Mouse (Mus musculus): ENCODE data around the gene Dact3. TPM values are rescaled to one million over a fixed set of nuclear protein-coding genes. Genes with fewer than 3 reads are reported as not detected.

The Dact3 gene
- polyA plus RNA-seq, 1 experiment from 2014 or later = 2.6 TPM

- H3K4me1 ChIP-seq (replicated peaks; ENCODE audit: control insufficient read depth, insufficient read depth, low read length) = peaks cover 25% of the 10 kb centered on the region
- no peak overlapping the region for H3K4me3 ChIP-seq (replicated peaks; ENCODE audit: low read length)
- WGBS = 80% methylated on average over 4 of the region's 4 CpGs
- H3K4me2 ChIP-seq (ENCODE audit: low read length) = no peak overlapping the region
- ATAC-seq = no peak
- no peak overlapping the region for H3K9ac ChIP-seq (replicated peaks; ENCODE audit: low read depth, low read length)
- no peaks in the 10 kb centered on the region for H3K9me3 ChIP-seq (ENCODE audit: control insufficient read depth, low read length)
- no peak overlapping the region for H3K27ac ChIP-seq (ENCODE audit: low read length)
- H3K27me3 ChIP-seq (replicated peaks; ENCODE audit: control insufficient read depth, insufficient read depth, low read length) = no peaks in the 10 kb centered on the region
- peaks cover 23% of the 10 kb centered on the region for H3K36me3 ChIP-seq (ENCODE audit: control insufficient read depth, insufficient read depth)
Measured at GRCm38 (mm10) chr7:16841078-16841477, 34.0 kb upstream of the Dact3 start.

- Histone ChIP-seq H3K9me3 (ENCODE audit: control insufficient read depth, low read length) (no peaks in the 10 kb centered on the region), H3K4me2 (ENCODE audit: low read length) (peak overlapping the region; percentile 97), H3K27me3 (replicated peaks; ENCODE audit: control insufficient read depth, insufficient read depth, low read length) (no peaks in the 10 kb centered on the region), H3K9ac (replicated peaks; ENCODE audit: low read depth, low read length) (no peak overlapping the region; the same call in 1 of the 2 replicates), H3K4me1 (replicated peaks; ENCODE audit: control insufficient read depth, insufficient read depth, low read length) (peaks cover 25% of the 10 kb centered on the region), H3K36me3 (ENCODE audit: control insufficient read depth, insufficient read depth) (peaks cover 23% of the 10 kb centered on the region), H3K4me3 (replicated peaks; ENCODE audit: low read length) (peak overlapping the region; percentile 76), H3K27ac (ENCODE audit: low read length) (0 out of 2 replicates have a peak overlapping the region, but pooled peaks have one; percentile 5)
- WGBS = 48% methylated on average over 11 of the region's 11 CpGs
- ATAC-seq = peak; percentile 7; the same call in 1 of the 2 replicates
Measured at GRCm38 (mm10) chr7:16841561-16842560, 33.3 kb upstream of the Dact3 start.

GRCm38 (mm10) chr7:16842645-16843063, 32.5 kb upstream of the Dact3 start, which contains the start of gene Prkd2:
Gene Prkd2 (plus strand): TSS chr7:16842902.
- Histone ChIP-seq H3K36me3 (ENCODE audit: control insufficient read depth, insufficient read depth) (peaks cover 19% of the 10 kb centered on the region), H3K4me1 (replicated peaks; ENCODE audit: control insufficient read depth, insufficient read depth, low read length) (peaks cover 25% of the 10 kb centered on the region), H3K4me2 (ENCODE audit: low read length) (peak within 1 kb of the TSS; percentile 97), H3K4me3 (replicated peaks; ENCODE audit: low read length) (peak within 1 kb of the TSS; percentile 76), H3K9me3 (ENCODE audit: control insufficient read depth, low read length) (no peaks in the 10 kb centered on the region), H3K9ac (replicated peaks; ENCODE audit: low read depth, low read length) (peak within 1 kb of the TSS; percentile 66), H3K27ac (ENCODE audit: low read length) (peak within 1 kb of the TSS; percentile 54), H3K27me3 (replicated peaks; ENCODE audit: control insufficient read depth, insufficient read depth, low read length) (no peaks in the 10 kb centered on the region)
- ATAC-seq = peak; percentile 93
- WGBS = 0% methylated on average over 32 of the region's 32 CpGs

GRCm38 (mm10) chr7:16843441-16844171, 31.5 kb upstream of the Dact3 start:
- Histone ChIP-seq H3K4me3 (replicated peaks; ENCODE audit: low read length) (peak overlapping the region; percentile 76), H3K4me1 (replicated peaks; ENCODE audit: control insufficient read depth, insufficient read depth, low read length) (peaks cover 26% of the 10 kb centered on the region), H3K36me3 (ENCODE audit: control insufficient read depth, insufficient read depth) (peaks cover 15% of the 10 kb centered on the region), H3K27me3 (replicated peaks; ENCODE audit: control insufficient read depth, insufficient read depth, low read length) (no peaks in the 10 kb centered on the region), H3K9ac (replicated peaks; ENCODE audit: low read depth, low read length) (peak overlapping the region; percentile 66), H3K27ac (ENCODE audit: low read length) (peak overlapping the region; percentile 54), H3K9me3 (ENCODE audit: control insufficient read depth, low read length) (no peaks in the 10 kb centered on the region), H3K4me2 (ENCODE audit: low read length) (peak overlapping the region; percentile 97)
- no peak for ATAC-seq
- under 1% methylated on average over 33 of the region's 33 CpGs for WGBS

- H3K4me2 ChIP-seq (ENCODE audit: low read length) = no peak overlapping the region; the same call in 1 of the 2 replicates
- H3K27me3 ChIP-seq (replicated peaks; ENCODE audit: control insufficient read depth, insufficient read depth, low read length) = no peaks in the 10 kb centered on the region
- peaks cover 12% of the 10 kb centered on the region for H3K36me3 ChIP-seq (ENCODE audit: control insufficient read depth, insufficient read depth)
- H3K9ac ChIP-seq (replicated peaks; ENCODE audit: low read depth, low read length) = no peak overlapping the region
- H3K27ac ChIP-seq (ENCODE audit: low read length) = no peak overlapping the region
- no peak overlapping the region for H3K4me3 ChIP-seq (replicated peaks; ENCODE audit: low read length)
- 61% methylated on average over 3 of the region's 3 CpGs for WGBS
- no peaks in the 10 kb centered on the region for H3K9me3 ChIP-seq (ENCODE audit: control insufficient read depth, low read length)
- H3K4me1 ChIP-seq (replicated peaks; ENCODE audit: control insufficient read depth, insufficient read depth, low read length) = peaks cover 27% of the 10 kb centered on the region
- no peak for ATAC-seq
Measured at GRCm38 (mm10) chr7:16844696-16845071, 30.4 kb upstream of the Dact3 start.

GRCm38 (mm10) chr7:16845072-16845819, 29.9 kb upstream of the Dact3 start:
- H3K27me3 ChIP-seq (replicated peaks; ENCODE audit: control insufficient read depth, insufficient read depth, low read length) = no peaks in the 10 kb centered on the region
- H3K4me2 ChIP-seq (ENCODE audit: low read length) = peak overlapping the region; percentile 22; the same call in 1 of the 2 replicates
- H3K9ac ChIP-seq (replicated peaks; ENCODE audit: low read depth, low read length) = no peak overlapping the region; the same call in 1 of the 2 replicates
- H3K4me1 ChIP-seq (replicated peaks; ENCODE audit: control insufficient read depth, insufficient read depth, low read length) = peaks cover 27% of the 10 kb centered on the region
- no peaks in the 10 kb centered on the region for H3K9me3 ChIP-seq (ENCODE audit: control insufficient read depth, low read length)
- 40% methylated on average over 14 of the region's 14 CpGs for WGBS
- peaks cover 8% of the 10 kb centered on the region for H3K36me3 ChIP-seq (ENCODE audit: control insufficient read depth, insufficient read depth)
- no peak for ATAC-seq
- no peak overlapping the region for H3K4me3 ChIP-seq (replicated peaks; ENCODE audit: low read length)
- no peak overlapping the region for H3K27ac ChIP-seq (ENCODE audit: low read length)

- H3K4me2 ChIP-seq (ENCODE audit: low read length) = 0 out of 2 replicates have a peak overlapping the region, but pooled peaks have one; percentile 22
- no peak for ATAC-seq
- H3K4me3 ChIP-seq (replicated peaks; ENCODE audit: low read length) = no peak overlapping the region
- whole genome bisulfite sequencing = 36% methylated on average over 10 of the region's 10 CpGs
- H3K27ac ChIP-seq (ENCODE audit: low read length) = no peak overlapping the region
- H3K27me3 ChIP-seq (replicated peaks; ENCODE audit: control insufficient read depth, insufficient read depth, low read length) = no peaks in the 10 kb centered on the region
- H3K4me1 ChIP-seq (replicated peaks; ENCODE audit: control insufficient read depth, insufficient read depth, low read length) = peaks cover 27% of the 10 kb centered on the region
- H3K9me3 ChIP-seq (ENCODE audit: control insufficient read depth, low read length) = no peaks in the 10 kb centered on the region
- peaks cover 5% of the 10 kb centered on the region; the same call in 1 of the 2 replicates for H3K36me3 ChIP-seq (ENCODE audit: control insufficient read depth, insufficient read depth)
- H3K9ac ChIP-seq (replicated peaks; ENCODE audit: low read depth, low read length) = no peak overlapping the region
Measured at GRCm38 (mm10) chr7:16845820-16846167, 29.3 kb upstream of the Dact3 start.

- WGBS = 94% methylated on average over 5 of the region's 5 CpGs
- H3K4me3 ChIP-seq (replicated peaks; ENCODE audit: low read length) = no peak overlapping the region
Measured at GRCm38 (mm10) chr7:16846775-16847174, 28.3 kb upstream of the Dact3 start.

More at GRCm38 (mm10) chr7:16846775-16847174, 28.3 kb upstream of the Dact3 start:
- Histone ChIP-seq H3K36me3 (ENCODE audit: control insufficient read depth, insufficient read depth) (0 out of 2 replicates have a peak, but pooled peaks cover 2% of the 10 kb centered on the region), H3K9ac (replicated peaks; ENCODE audit: low read depth, low read length) (no peak overlapping the region), H3K4me1 (replicated peaks; ENCODE audit: control insufficient read depth, insufficient read depth, low read length) (peaks cover 27% of the 10 kb centered on the region), H3K27me3 (replicated peaks; ENCODE audit: control insufficient read depth, insufficient read depth, low read length) (no peaks in the 10 kb centered on the region), H3K27ac (ENCODE audit: low read length) (no peak overlapping the region), H3K4me2 (ENCODE audit: low read length) (no peak overlapping the region), H3K9me3 (ENCODE audit: control insufficient read depth, low read length) (no peaks in the 10 kb centered on the region)
- no peak for ATAC-seq
